Mouse (Mus musculus) kidney, embryonic 14.5 days (tissue): Measurements from ENCODE around the gene Magea10. TPM values are rescaled to one million over a fixed set of nuclear protein-coding genes. Genes with fewer than 3 reads are reported as not detected.

ENCODE experiments used
- ATAC-seq: fragments of 200-750 bp; cut with Nextera tagmentation; 2 replicates; pipeline ENCODE4 v1.8.0; 2017; ENCODE audit warnings: moderate number of reproducible peaks, mild to moderate bottlenecking, moderate TSS enrichment, moderate library complexity; ENCODE audit not compliant: low FRiP score, low TSS enrichment
- H3K27ac ChIP-seq: fragments of 300-500 bp; sonication (generic); 2 replicates; pipeline ENCODE4 v1.5.1; 2014; ENCODE audit warnings: low read depth, mild to moderate bottlenecking, low read length, moderate library complexity, mixed read lengths
- H3K27me3 ChIP-seq: fragments of 300-500 bp; sonication (generic); 2 replicates; pipeline ENCODE4 v1.6.1; 2014; ENCODE audit warnings: mild to moderate bottlenecking, low read length; ENCODE audit not compliant: control insufficient read depth, insufficient read depth
- H3K36me3 ChIP-seq: fragments of 300-500 bp; sonication (generic); 2 replicates; pipeline ENCODE4 v1.6.1; 2014; ENCODE audit warnings: low read length, mixed read lengths; ENCODE audit not compliant: control insufficient read depth, insufficient read depth
- H3K4me1 ChIP-seq: fragments of 300-500 bp; sonication (generic); 2 replicates; pipeline ENCODE4 v1.6.1; 2014; ENCODE audit warnings: low read length, mixed read lengths; ENCODE audit not compliant: control insufficient read depth, insufficient read depth
- H3K4me2 ChIP-seq: fragments of 300-500 bp; sonication (generic); replicated peaks from 2 replicates; pipeline ENCODE4 v1.6.1; 2014; ENCODE audit warnings: low read depth, mild to moderate bottlenecking, low read length
- H3K4me3 ChIP-seq: fragments of 300-500 bp; sonication (generic); 2 replicates; pipeline ENCODE4 v1.5.1; 2014; ENCODE audit warnings: mild to moderate bottlenecking, low read length
- H3K9ac ChIP-seq: fragments of 300-500 bp; sonication (generic); 2 replicates; pipeline ENCODE4 v1.6.1; 2014; ENCODE audit warnings: low read depth, mild to moderate bottlenecking, low read length, moderate library complexity
- H3K9me3 ChIP-seq: fragments of 300-500 bp; sonication (generic); 2 replicates; pipeline ENCODE4 v1.6.1; 2016; ENCODE audit warnings: low read length; ENCODE audit not compliant: control insufficient read depth
- WGBS: fragments of 180-500 bp; shearing (Covaris S2); extraction: QIAGEN DNeasy Blood & Tissue Kit; methylation state at CpG from one replicate; pipeline ENCODE4 v1.1.7; 2014; 5-methylcytosine and 5-hydroxymethylcytosine counted together
- polyA plus RNA-seq: library from polyadenylated mRNA; unstranded; fragments of >200 nt; fragmentation: Nextera tagmentation; extraction: Ambion mirVana; gene quantifications from 2 replicates; pipeline ENCODE4 v1.2.1, GENCODE M21; 2014

Magea10 gene
- polyA plus RNA-seq, result not detected in 2 replicates

DNA sequence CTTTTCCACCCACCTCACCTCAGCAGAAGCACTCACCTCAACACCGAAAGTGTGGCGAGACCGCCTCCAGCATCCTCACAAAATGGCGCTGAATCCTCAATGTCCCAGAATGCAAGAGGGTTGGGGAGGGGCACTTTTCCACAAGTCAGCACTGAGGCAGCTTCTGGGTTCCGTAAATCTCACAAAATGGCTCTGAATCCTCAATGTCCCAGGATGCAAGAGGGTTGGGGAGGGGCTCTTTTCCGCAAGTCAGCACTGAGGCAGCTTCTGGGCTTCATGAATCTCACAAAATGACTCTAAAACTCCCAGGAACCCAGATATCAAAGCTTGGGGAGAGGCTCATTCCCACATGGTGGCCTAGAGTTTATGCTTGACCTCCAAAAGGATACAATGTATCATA lies at the start of gene Magea10:
Gene Magea10, minus strand, starts transcription at position 101 of the 400 bp plus-strand sequence.
- H3K27ac ChIP-seq, result no peak within 1 kb of the TSS
- H3K4me1 ChIP-seq, result no peaks in the 10 kb centered on the region
- ATAC-seq, result no peak
- H3K4me2 ChIP-seq, result no peak within 1 kb of the TSS
- H3K36me3 ChIP-seq, result no peaks in the 10 kb centered on the region
- H3K27me3 ChIP-seq, result no peaks in the 10 kb centered on the region
- no peaks in the 10 kb centered on the region for H3K9me3 ChIP-seq
- no peak within 1 kb of the TSS for H3K4me3 ChIP-seq
- H3K9ac ChIP-seq, result no peak within 1 kb of the TSS
- 88% methylated on average over 6 of the region's 6 CpGs for WGBS

DNA sequence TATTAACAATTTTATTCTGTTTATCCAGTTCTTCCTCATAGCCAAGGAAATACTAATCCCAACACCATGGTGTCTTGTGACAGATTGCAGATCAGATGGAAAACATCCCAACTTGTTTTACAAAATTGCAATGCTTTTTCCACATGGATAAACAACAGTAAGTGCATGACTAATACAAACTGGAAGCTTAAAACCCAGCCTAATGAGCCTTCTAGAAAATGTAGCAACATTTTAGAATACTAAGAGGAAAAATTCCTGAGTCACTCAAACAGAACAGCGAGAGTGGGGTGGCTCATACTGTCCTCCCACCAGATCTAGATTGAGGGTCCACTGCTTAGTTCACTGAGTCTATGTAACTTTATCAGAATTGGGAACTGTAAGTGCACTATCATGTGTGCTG lies 4.7 kb downstream of the Magea10 start:
- no peak for ATAC-seq
- WGBS, result 71% methylated on average over 1 of the region's 1 CpGs
- H3K4me1 ChIP-seq, result no peaks in the 10 kb centered on the region

More for the DNA sequence above, 4.7 kb downstream of the Magea10 start:
- no peak overlapping the region for H3K4me2 ChIP-seq
- H3K27ac ChIP-seq, result no peak overlapping the region
- H3K9me3 ChIP-seq, result no peaks in the 10 kb centered on the region
- H3K9ac ChIP-seq, result no peak overlapping the region
- H3K36me3 ChIP-seq, result no peaks in the 10 kb centered on the region
- no peak overlapping the region for H3K4me3 ChIP-seq
- no peaks in the 10 kb centered on the region for H3K27me3 ChIP-seq

Other genes with a start within 250 kb of the Magea10 start
- not detected in 2 replicates for gene Magea4, start 164.8 kb downstream of the Magea10 start, polyA plus RNA-seq
- gene Gabre, start 112.1 kb downstream of the Magea10 start, polyA plus RNA-seq, result 1.5 and 2.2 TPM in 2 replicates